Mouse (Mus musculus): ENCODE data around the gene Srsf3. TPM values are rescaled to one million over a fixed set of nuclear protein-coding genes. Genes with fewer than 3 reads are reported as not detected.

Gene Srsf3
- polyA plus RNA-seq, 1 experiment from 2014 or later, result 716 TPM

GRCm38 (mm10) chr17:29086916-29087315, 54.5 kb downstream of the Srsf3 start:
- 68% methylated on average over 4 of the region's 4 CpGs for WGBS
- no peaks in the 10 kb centered on the region for H3K9me3 ChIP-seq (ENCODE audit: low read depth, low read length)
- no peak for DNase-seq

GRCm38 (mm10) chr17:29090776-29091175, 58.3 kb downstream of the Srsf3 start, which contains the start of gene Cdkn1a:
Gene Cdkn1a (plus strand): TSS chr17:29090976.
- no peak within 1 kb of the TSS for H3K4me3 ChIP-seq (ENCODE audit: low read depth, low read length)
- H3K4me2 ChIP-seq, result 0 out of 2 replicates have a peak within 1 kb of the TSS, but pooled peaks have one; percentile 2
- TF ChIP-seq CTCF (IDR thresholded peaks at IDR 0.05; ENCODE audit: low read depth), result no peak
- no peak for ATAC-seq (ENCODE audit: insufficient read depth)
- WGBS, result 53% methylated on average over 3 of the region's 3 CpGs
- no peak for DNase-seq
- H3K9ac ChIP-seq, result no peak within 1 kb of the TSS
- H3K27ac ChIP-seq (ENCODE audit: low read depth), result no peak within 1 kb of the TSS
- peaks cover 12% of the 10 kb centered on the region for H3K27me3 ChIP-seq (ENCODE audit: insufficient read depth, low read length)
- H3K4me1 ChIP-seq (ENCODE audit: insufficient read depth), result peaks cover 15% of the 10 kb centered on the region
- H3K9me3 ChIP-seq (ENCODE audit: low read depth, low read length), result no peaks in the 10 kb centered on the region
- no peaks in the 10 kb centered on the region for H3K36me3 ChIP-seq (ENCODE audit: insufficient read depth)

More at GRCm38 (mm10) chr17:29086916-29087315, 54.5 kb downstream of the Srsf3 start:
- Histone ChIP-seq H3K9ac (no peak overlapping the region), H3K27ac (ENCODE audit: low read depth) (no peak overlapping the region), H3K4me1 (ENCODE audit: insufficient read depth) (no peaks in the 10 kb centered on the region), H3K36me3 (ENCODE audit: insufficient read depth) (no peaks in the 10 kb centered on the region), H3K4me2 (no peak overlapping the region), H3K4me3 (ENCODE audit: low read depth, low read length) (no peak overlapping the region), H3K27me3 (ENCODE audit: insufficient read depth, low read length) (no peaks in the 10 kb centered on the region)
- no peak for ATAC-seq (ENCODE audit: insufficient read depth)
- no peak for TF ChIP-seq CTCF (IDR thresholded peaks at IDR 0.05; ENCODE audit: low read depth)

- H3K9me3 ChIP-seq (ENCODE audit: low read depth, low read length), result no peaks in the 10 kb centered on the region
- no peak for TF ChIP-seq CTCF (IDR thresholded peaks at IDR 0.05; ENCODE audit: low read depth)
- H3K27ac ChIP-seq (ENCODE audit: low read depth), result no peak overlapping the region
- H3K27me3 ChIP-seq (ENCODE audit: insufficient read depth, low read length), result peaks cover 12% of the 10 kb centered on the region
- WGBS, result 17% methylated on average over 6 of the region's 6 CpGs
- no peaks in the 10 kb centered on the region for H3K36me3 ChIP-seq (ENCODE audit: insufficient read depth)
- peaks cover 15% of the 10 kb centered on the region for H3K4me1 ChIP-seq (ENCODE audit: insufficient read depth)
- ATAC-seq (ENCODE audit: insufficient read depth) (no peak), DNase-seq (peak; percentile 62)
- 0 out of 2 replicates have a peak overlapping the region, but pooled peaks have one; percentile 2 for H3K4me2 ChIP-seq
- no peak overlapping the region for H3K9ac ChIP-seq
- H3K4me3 ChIP-seq (ENCODE audit: low read depth, low read length), result no peak overlapping the region
Measured at GRCm38 (mm10) chr17:29091348-29091944, 59.0 kb downstream of the Srsf3 start.

DNA sequence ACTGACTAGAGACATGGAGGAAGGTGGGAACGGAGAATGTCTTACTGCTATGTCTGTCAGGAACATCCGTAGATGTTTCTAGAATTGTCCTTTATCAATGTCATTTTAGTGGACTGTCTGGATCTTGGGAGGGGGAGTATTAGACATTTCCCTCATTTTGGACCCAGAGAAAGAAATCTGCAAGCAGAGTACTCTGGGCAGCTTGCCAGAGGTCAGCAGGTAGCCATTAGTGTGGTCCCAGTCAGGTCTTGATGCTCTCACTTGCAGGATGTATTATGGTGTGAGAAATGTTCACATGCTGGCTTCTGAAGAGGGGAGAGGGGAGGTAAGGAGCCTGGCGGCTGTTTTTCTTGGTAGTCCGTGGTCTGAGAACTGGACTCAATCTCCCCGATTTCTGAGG, 60.1 kb downstream of the Srsf3 start:
- Histone ChIP-seq H3K9me3 (ENCODE audit: low read depth, low read length) (no peaks in the 10 kb centered on the region), H3K4me2 (no peak overlapping the region), H3K9ac (no peak overlapping the region), H3K36me3 (ENCODE audit: insufficient read depth) (no peaks in the 10 kb centered on the region), H3K4me1 (ENCODE audit: insufficient read depth) (peaks cover 15% of the 10 kb centered on the region), H3K27me3 (ENCODE audit: insufficient read depth, low read length) (peaks cover 12% of the 10 kb centered on the region), H3K4me3 (ENCODE audit: low read depth, low read length) (no peak overlapping the region), H3K27ac (ENCODE audit: low read depth) (no peak overlapping the region)
- WGBS, result 45% methylated on average over 5 of the region's 5 CpGs
- DNase-seq, result no peak
- no peak for TF ChIP-seq CTCF (IDR thresholded peaks at IDR 0.05; ENCODE audit: low read depth)
- ATAC-seq (ENCODE audit: insufficient read depth), result no peak

Other genes starting within 250 kb of the Srsf3 start
- 10.0 and 12.5 TPM in 2 replicates for gene Brpf3, start 231.5 kb upstream of the Srsf3 start, polyA plus RNA-seq (2014; fragmentation: Nextera tagmentation; extraction: Ambion mirVana)
- 0.05 TPM in 1 of 2 replicates, not detected in the other for gene Pnpla1, start 174.2 kb upstream of the Srsf3 start, polyA plus RNA-seq (2014; fragmentation: Nextera tagmentation; extraction: Ambion mirVana)
- 0.37 TPM in 1 of 2 replicates, not detected in the other for gene 4930539E08Rik, start 117.3 kb upstream of the Srsf3 start, polyA plus RNA-seq (2014; fragmentation: Nextera tagmentation; extraction: Ambion mirVana)
- gene Pxt1, start 88.8 kb upstream of the Srsf3 start, polyA plus RNA-seq (2014; fragmentation: Nextera tagmentation; extraction: Ambion mirVana), result 0.19 and 0.82 TPM in 2 replicates
- 89.4 and 91.5 TPM in 2 replicates for gene Kctd20, start 80.7 kb upstream of the Srsf3 start, polyA plus RNA-seq (2014; fragmentation: Nextera tagmentation; extraction: Ambion mirVana)
- gene Stk38, start 24.6 kb upstream of the Srsf3 start, polyA plus RNA-seq (2014; fragmentation: Nextera tagmentation; extraction: Ambion mirVana), result 103 and 104 TPM in 2 replicates
- 12.4 and 13.6 TPM in 2 replicates for gene Cdkn1a, start 58.3 kb downstream of the Srsf3 start, polyA plus RNA-seq (2014; fragmentation: Nextera tagmentation; extraction: Ambion mirVana)
- gene Rab44, start 81.5 kb downstream of the Srsf3 start, polyA plus RNA-seq (2014; fragmentation: Nextera tagmentation; extraction: Ambion mirVana), result 0.46 and 1.1 TPM in 2 replicates
- gene Cpne5, start 205.5 kb downstream of the Srsf3 start, polyA plus RNA-seq (2014; fragmentation: Nextera tagmentation; extraction: Ambion mirVana), result 6.7 and 6.9 TPM in 2 replicates
- gene Ppil1, start 231.6 kb downstream of the Srsf3 start, polyA plus RNA-seq (2014; fragmentation: Nextera tagmentation; extraction: Ambion mirVana), result 158 and 162 TPM in 2 replicates
- 68.9 and 71.1 TPM in 2 replicates for gene BC004004, start 236.2 kb downstream of the Srsf3 start, polyA plus RNA-seq (2014; fragmentation: Nextera tagmentation; extraction: Ambion mirVana)